Comparison of ENCODE assay signal across 24 mouse cellular contexts in genomic region chr3:37646221-37646620, GRCm38 (mm10). TPM values are rescaled to one million over a fixed set of nuclear protein-coding genes. Genes with fewer than 3 reads are reported as not detected.
DNase-seq lines count a peak whose midpoint lies in the region; ATAC-seq lines count a peak whose summit lies in the region.
"Had no signal": no experiment of that assay in that cellular context is flagged by ENCODE, and none has a peak within 500 bp of the region (broad histone marks: within the 10 kb centered on the region; RNA-seq: fewer than 3 reads in every experiment).

No protein-coding gene starts in this region.

- no peak overlapping the region for H3K27ac ChIP-seq in kidney, embryonic 16.5 days (ENCODE audit: low read length)
- H3K27ac ChIP-seq: embryonic facial prominence, embryonic 12.5 days; embryonic facial prominence, embryonic 15.5 days; forebrain, embryonic 13.5 days; heart, embryonic 10.5 days; heart, embryonic 13.5 days; hindbrain, embryonic 12.5 days; hindbrain, embryonic 15.5 days had no signal

- no peak overlapping the region; the same call in 1 of the 2 replicates for H3K4me3 ChIP-seq in kidney, embryonic 16.5 days (ENCODE audit: low read length)
- H3K4me3 ChIP-seq: embryonic facial prominence, embryonic 12.5 days; embryonic facial prominence, embryonic 15.5 days; forebrain, embryonic 13.5 days; heart, adult 2 months; heart, embryonic 10.5 days; heart, embryonic 13.5 days; hindbrain, embryonic 12.5 days; hindbrain, embryonic 15.5 days had no signal

- H3K4me1 ChIP-seq in kidney, embryonic 16.5 days (ENCODE audit: insufficient read depth, low read length): peaks cover 45% of the 10 kb centered on the region

- 0 out of 2 replicates have a peak overlapping the region, but pooled peaks have one; percentile 10 for H3K4me2 ChIP-seq in kidney, embryonic 16.5 days (replicated peaks; ENCODE audit: low read depth, low read length)
- H3K4me2 ChIP-seq: embryonic facial prominence, embryonic 12.5 days; embryonic facial prominence, embryonic 15.5 days; forebrain, embryonic 13.5 days; heart, embryonic 13.5 days; hindbrain, embryonic 12.5 days; hindbrain, embryonic 15.5 days had no signal

- H3K9ac ChIP-seq in kidney, embryonic 16.5 days (replicated peaks; ENCODE audit: low read length): no peak overlapping the region
- H3K9ac ChIP-seq: embryonic facial prominence, embryonic 12.5 days; embryonic facial prominence, embryonic 15.5 days; forebrain, embryonic 13.5 days; heart, embryonic 13.5 days; hindbrain, embryonic 12.5 days; hindbrain, embryonic 15.5 days had no signal

- intact Hi-C loops in heart, postnatal 10 days (cut with DNase I): no loop called here

- WGBS in kidney, embryonic 16.5 days: 85% methylated on average over 9 of the region's 9 CpGs

- H3K36me3 ChIP-seq in kidney, embryonic 16.5 days (ENCODE audit: insufficient read depth, low read length): peaks cover 36% of the 10 kb centered on the region

- peak; percentile 72 for DNase-seq in heart, adult 11 months
- DNase-seq in heart, postnatal 10 days: no peak
- no peak for DNase-seq in kidney, postnatal 36 days
- peak; percentile 25 for DNase-seq in testis, postnatal 10 days (ENCODE audit: low spot score)
- no peak for DNase-seq in testis, postnatal 14 days (ENCODE audit: low spot score)
- DNase-seq: adrenal gland, adult 2 months; adrenal gland, postnatal 14 days; cerebellum, adult 11 months; cerebellum, adult 2 months; cerebellum, adult 9-11 months; cerebellum, postnatal 25 days; gastrocnemius, postnatal 25 days; heart, adult 2 months had no signal

- no peaks in the 10 kb centered on the region for H3K9me3 ChIP-seq in kidney, embryonic 16.5 days (ENCODE audit: low read length)
- H3K9me3 ChIP-seq: embryonic facial prominence, embryonic 12.5 days; embryonic facial prominence, embryonic 15.5 days; forebrain, embryonic 13.5 days; heart, embryonic 10.5 days; heart, embryonic 13.5 days; hindbrain, embryonic 12.5 days; hindbrain, embryonic 15.5 days had no signal

- H3K27me3 ChIP-seq in kidney, embryonic 16.5 days (ENCODE audit: insufficient read depth, low read length): no peaks in the 10 kb centered on the region
- H3K27me3 ChIP-seq: embryonic facial prominence, embryonic 15.5 days had no signal

- no peak for ATAC-seq in kidney, embryonic 16.5 days (ENCODE audit: low FRiP score, low TSS enrichment)
- ATAC-seq: CD4-positive, CD25-positive, alpha-beta regulatory T cell, adult 4 months; forebrain, embryonic 13.5 days; forebrain, embryonic 16.5 days had no signal

RNA-seq across cellular contexts. Expression of gene Spry1, which starts 6.5 kb away (rescaled TPM):
- total RNA-seq in heart, postnatal 10 days (2021): 10 to 100 TPM; 41.9 to 48.3 TPM
- polyA plus RNA-seq in kidney, embryonic 16.5 days (2015; fragmentation: Nextera tagmentation; extraction: Ambion mirVana): 36.2 and 39.6 TPM in 2 replicates
- total RNA-seq: MEL had no signal

Comparison
In these comparisons a context has a peak if more than half of its experiments do, and no peak if none do; other contexts are left out.
1. DNase-seq: peak in heart, adult 11 months (single experiment) and testis, postnatal 10 days (single experiment); none in heart, postnatal 10 days (0 of 2), kidney, postnatal 36 days (0 of 2) and testis, postnatal 14 days (single experiment).